In the genomic region with DNA sequence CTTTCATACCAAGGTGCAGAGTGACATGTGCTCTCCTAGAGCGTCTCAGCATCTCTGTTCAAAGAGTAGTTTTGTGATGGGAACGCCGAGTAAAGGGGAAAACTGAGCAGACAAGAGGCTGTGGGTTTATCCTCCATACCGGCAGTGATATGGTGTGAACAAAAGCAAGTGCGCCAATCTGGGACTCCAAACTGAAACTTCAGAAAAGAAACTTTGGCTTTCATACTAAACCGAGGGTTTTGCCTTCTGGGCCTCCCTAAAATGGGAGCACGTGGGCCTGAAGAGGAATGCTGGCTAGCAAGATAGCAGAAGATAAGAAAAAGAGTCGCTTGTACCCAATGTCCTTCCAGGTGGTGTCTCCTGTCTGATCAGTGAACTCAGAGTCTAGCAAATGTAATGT, we compare ENCODE assay signal across 10 mouse cellular contexts. TPM values are rescaled to one million over a fixed set of nuclear protein-coding genes. Genes with fewer than 3 reads are reported as not detected.
DNase-seq lines count a peak whose midpoint lies in the region; ATAC-seq and TF ChIP-seq lines count a peak whose summit lies in the region.
"Had no signal": no experiment of that assay in that cellular context is flagged by ENCODE, and none has a peak within 500 bp of the region (broad histone marks: within the 10 kb centered on the region; RNA-seq: fewer than 3 reads in every experiment).

No protein-coding gene starts in this region.

- H3K36me3 ChIP-seq in hindbrain, embryonic 10.5 days = no peaks in the 10 kb centered on the region
- no peaks in the 10 kb centered on the region for H3K36me3 ChIP-seq in hindbrain, embryonic 14.5 days (replicated peaks; ENCODE audit: control insufficient read depth, insufficient read depth)
- no peaks in the 10 kb centered on the region for H3K36me3 ChIP-seq in embryonic facial prominence, embryonic 13.5 days
- H3K36me3 ChIP-seq in kidney, adult 2 months (ENCODE audit: control insufficient read depth, insufficient read depth, low read length) = no peaks in the 10 kb centered on the region
- H3K36me3 ChIP-seq: midbrain, embryonic 13.5 days had no signal

- peak overlapping the region; percentile 26; the same call in 1 of the 2 replicates for H3K4me3 ChIP-seq in hindbrain, embryonic 10.5 days
- no peak overlapping the region for H3K4me3 ChIP-seq in hindbrain, embryonic 14.5 days (replicated peaks; ENCODE audit: low read length)
- peak overlapping the region; percentile 13; the same call in 1 of the 2 replicates for H3K4me3 ChIP-seq in embryonic facial prominence, embryonic 13.5 days
- H3K4me3 ChIP-seq in kidney, adult 2 months (ENCODE audit: insufficient read depth, low read depth, low read length) = no peak overlapping the region

- TF ChIP-seq POLR2A in kidney, adult 2 months (IDR thresholded peaks at IDR 0.05; ENCODE audit: low read depth, low read length) = no peak

- DNase-seq in hindbrain, embryonic 10.5 days (ENCODE audit: low spot score) = no peak
- DNase-seq in hindbrain, embryonic 14.5 days (ENCODE audit: low spot score) = no peak
- DNase-seq in CD4-positive helper T cell, adult 2 months (ENCODE audit: low read depth, low spot score) = peak; percentile 42
- no peak for DNase-seq in left cerebral cortex, adult 8-10 months (ENCODE audit: low spot score in 2 of 2)
- no peak for DNase-seq in kidney, adult 11 months
- no peak for DNase-seq in kidney, adult 2 months
- DNase-seq: cerebellum, adult 8-10 months had no signal

- peaks cover 10% of the 10 kb centered on the region for H3K4me1 ChIP-seq in hindbrain, embryonic 10.5 days (replicated peaks)
- 0 out of 2 replicates have a peak, but pooled peaks cover 3% of the 10 kb centered on the region for H3K4me1 ChIP-seq in hindbrain, embryonic 14.5 days (replicated peaks; ENCODE audit: control insufficient read depth, insufficient read depth, low read length)
- peaks cover 11% of the 10 kb centered on the region; the same call in 1 of the 2 replicates for H3K4me1 ChIP-seq in embryonic facial prominence, embryonic 13.5 days
- H3K4me1 ChIP-seq in kidney, adult 2 months (ENCODE audit: control insufficient read depth, insufficient read depth, low read length) = no peaks in the 10 kb centered on the region

- H3K9ac ChIP-seq in hindbrain, embryonic 14.5 days = no peak overlapping the region
- H3K9ac ChIP-seq in embryonic facial prominence, embryonic 13.5 days = no peak overlapping the region

- peaks cover 30% of the 10 kb centered on the region for H3K27me3 ChIP-seq in hindbrain, embryonic 10.5 days (ENCODE audit: insufficient read depth, poor library complexity, severe bottlenecking)
- peaks cover 20% of the 10 kb centered on the region; the same call in 1 of the 2 replicates for H3K27me3 ChIP-seq in hindbrain, embryonic 14.5 days (ENCODE audit: control insufficient read depth, insufficient read depth, low read length)
- H3K27me3 ChIP-seq in embryonic facial prominence, embryonic 13.5 days = peaks cover 10% of the 10 kb centered on the region
- 0 out of 2 replicates have a peak, but pooled peaks cover 1% of the 10 kb centered on the region for H3K27me3 ChIP-seq in kidney, adult 2 months (replicated peaks; ENCODE audit: control insufficient read depth, insufficient read depth, low read length)

- H3K4me2 ChIP-seq in hindbrain, embryonic 14.5 days (replicated peaks) = no peak overlapping the region
- peak overlapping the region; percentile 89 for H3K4me2 ChIP-seq in embryonic facial prominence, embryonic 13.5 days

- TF ChIP-seq CTCF in kidney, adult 2 months (conservative IDR thresholded peaks at IDR 0.05; ENCODE audit: insufficient read depth, insufficient read length, low read depth, low read length) = no peak

- H3K27ac ChIP-seq in hindbrain, embryonic 10.5 days = no peak overlapping the region
- H3K27ac ChIP-seq in hindbrain, embryonic 14.5 days = no peak overlapping the region
- no peak overlapping the region for H3K27ac ChIP-seq in embryonic facial prominence, embryonic 13.5 days
- no peak overlapping the region for H3K27ac ChIP-seq in kidney, adult 2 months (ENCODE audit: insufficient read depth, low read depth, low read length)
- H3K27ac ChIP-seq: midbrain, embryonic 13.5 days had no signal

- no peak for ATAC-seq in hindbrain, embryonic 14.5 days (ENCODE audit: low FRiP score)
- ATAC-seq in embryonic facial prominence, embryonic 13.5 days (ENCODE audit: insufficient number of reproducible peaks, insufficient read depth, low FRiP score, low TSS enrichment, low read depth) = no peak
- 0 out of 2 replicates have a peak, but pooled peaks have one; percentile 7 for ATAC-seq in megakaryocyte progenitor cell, adult 5-6 weeks (replicated peaks; ENCODE audit: poor library complexity)

- H3K9me3 ChIP-seq in hindbrain, embryonic 10.5 days = no peaks in the 10 kb centered on the region
- H3K9me3 ChIP-seq in hindbrain, embryonic 14.5 days (ENCODE audit: control insufficient read depth, low read length) = no peaks in the 10 kb centered on the region
- H3K9me3 ChIP-seq in embryonic facial prominence, embryonic 13.5 days = no peaks in the 10 kb centered on the region
- H3K9me3 ChIP-seq: midbrain, embryonic 13.5 days had no signal

- 44% methylated on average over 8 of the region's 8 CpGs for WGBS in hindbrain, embryonic 10.5 days
- WGBS in hindbrain, embryonic 14.5 days = 50% methylated on average over 8 of the region's 8 CpGs
- WGBS in embryonic facial prominence, embryonic 13.5 days = 40% methylated on average over 8 of the region's 8 CpGs
- WGBS in kidney, adult 2 months = 64% methylated on average over 8 of the region's 8 CpGs

RNA-seq across cellular contexts. Expression of gene Apbb1ip, which starts 1.3 kb away (rescaled TPM):
- 1.4 and 1.8 TPM in 2 replicates for polyA plus RNA-seq in hindbrain, embryonic 10.5 days (2016; fragmentation: Nextera tagmentation; extraction: Ambion mirVana)
- polyA plus RNA-seq in hindbrain, embryonic 14.5 days (2014; fragmentation: Nextera tagmentation; extraction: Ambion mirVana) = 0.47 and 1.0 TPM in 2 replicates
- 2.9 and 4.5 TPM in 2 replicates for polyA plus RNA-seq in embryonic facial prominence, embryonic 13.5 days (2015; fragmentation: Nextera tagmentation; extraction: Ambion mirVana)
- total RNA-seq in megakaryocyte progenitor cell, adult 5-6 weeks (2015) = 120 and 136 TPM in 2 replicates
- total RNA-seq in megakaryocyte progenitor cell, adult 5-6 weeks (2017) = 15.9 and 26.8 TPM in 2 replicates
- total RNA-seq in left cerebral cortex, adult 8-10 months (2022) = 10 to 100 TPM in 2 of 4 experiments, 1 to 10 TPM in 2; 5.9 to 15.2 (median 9.3) TPM
- polyA plus RNA-seq in kidney, adult 2 months (2012; rRNA removed) = 0.69 and 2.0 TPM in 2 replicates

Comparison
In these comparisons a context has a peak if more than half of its experiments do, and no peak if none do; other contexts are left out.
1. H3K4me3 ChIP-seq: peak in hindbrain, embryonic 10.5 days (single experiment) and embryonic facial prominence, embryonic 13.5 days (single experiment); none in hindbrain, embryonic 14.5 days (single experiment) and kidney, adult 2 months (single experiment).